Mouse (Mus musculus): ENCODE data around the gene Blnk. TPM values are rescaled to one million over a fixed set of nuclear protein-coding genes. Genes with fewer than 3 reads are reported as not detected.

Gene Blnk
- 4.9 and 5.4 TPM in 2 replicates for polyA plus RNA-seq (2015; fragmentation: Nextera tagmentation; extraction: Ambion mirVana)

DNA sequence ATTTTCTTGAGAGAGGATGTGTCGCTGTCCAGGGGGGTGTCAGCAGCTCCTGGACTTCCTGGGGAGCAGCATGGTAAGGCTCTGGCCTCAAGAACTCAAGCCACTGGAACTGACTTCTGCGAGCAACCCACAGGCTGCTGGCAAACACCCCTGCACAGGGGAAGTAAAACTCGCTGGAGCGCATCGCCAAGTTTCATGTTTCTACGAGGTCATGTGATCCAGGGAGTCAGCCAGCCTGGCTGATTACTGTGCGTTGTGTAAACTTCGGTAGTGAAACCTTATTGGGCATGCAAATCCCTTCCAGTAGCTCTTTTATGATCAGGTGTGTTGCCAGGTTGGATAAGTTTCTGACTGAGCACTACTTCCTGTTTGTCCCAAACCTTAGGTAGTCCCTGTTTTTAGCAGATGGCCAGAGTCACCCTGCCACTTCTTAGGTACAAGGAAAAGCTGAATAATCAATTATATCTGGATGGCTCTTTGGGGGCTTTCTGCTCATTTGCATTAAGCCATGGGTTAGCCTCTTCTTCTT, at the start of gene Blnk:
Gene Blnk (minus strand): TSS at position 479 of the 529 bp plus-strand sequence.
- 14% methylated on average over 8 of the region's 8 CpGs for WGBS (ENCODE audit: insufficient replicate concordance)
- Histone ChIP-seq H3K27ac (ENCODE audit: low read depth) (peak within 1 kb of the TSS; percentile 59), H3K4me1 (ENCODE audit: insufficient read depth) (peaks cover 5% of the 10 kb centered on the region), H3K4me2 (ENCODE audit: low read depth, low read length) (peak within 1 kb of the TSS; percentile 31), H3K9me3 (ENCODE audit: low read length) (no peaks in the 10 kb centered on the region), H3K27me3 (ENCODE audit: insufficient read depth, low read length) (no peaks in the 10 kb centered on the region), H3K4me3 (ENCODE audit: low read depth, low read length) (peak within 1 kb of the TSS; percentile 25), H3K9ac (replicated peaks) (peak within 1 kb of the TSS; percentile 16; the same call in 1 of the 2 replicates), H3K36me3 (replicated peaks; ENCODE audit: insufficient read depth, low read length) (no peaks in the 10 kb centered on the region)
- no peak for TF ChIP-seq EP300 (IDR thresholded peaks at IDR 0.05; ENCODE audit: low read depth)
- no peak for TF ChIP-seq CTCF (IDR thresholded peaks at IDR 0.05; ENCODE audit: low read depth)
- DNase-seq (peak; percentile 56), ATAC-seq (peak; percentile 55; the same call in 1 of the 2 replicates)

DNA sequence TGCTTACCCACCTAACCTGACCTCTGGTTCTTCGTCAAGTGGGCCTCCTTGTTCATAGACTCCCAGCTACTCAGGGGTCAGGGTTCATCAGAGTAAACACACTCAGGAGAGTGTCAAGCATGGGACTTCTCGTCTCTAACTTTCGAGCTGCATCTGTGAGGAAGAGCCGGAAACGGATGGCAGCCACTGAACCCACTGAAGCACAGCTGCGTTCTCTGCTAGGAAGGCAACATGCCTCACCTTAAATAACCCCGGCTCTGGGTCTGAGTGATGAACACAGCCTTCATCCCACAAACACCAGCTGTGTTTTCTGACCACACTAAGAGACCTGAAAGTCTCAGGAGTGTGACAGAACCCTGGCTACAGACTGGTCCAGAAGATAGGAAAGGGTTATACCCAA, 44.8 kb upstream of the Blnk start:
- DNase-seq (no peak), ATAC-seq (peak; percentile 36; the same call in 1 of the 2 replicates)
- no peak overlapping the region; the same call in 1 of the 2 replicates for H3K27ac ChIP-seq (ENCODE audit: low read depth)
- H3K4me1 ChIP-seq (ENCODE audit: insufficient read depth): no peaks in the 10 kb centered on the region; the same call in 1 of the 2 replicates
- TF ChIP-seq CTCF (IDR thresholded peaks at IDR 0.05; ENCODE audit: low read depth) (no peak), EP300 (IDR thresholded peaks at IDR 0.05; ENCODE audit: low read depth) (no peak)
- H3K4me2 ChIP-seq (ENCODE audit: low read depth, low read length): no peak overlapping the region
- no peak overlapping the region for H3K9ac ChIP-seq (replicated peaks)
- no peaks in the 10 kb centered on the region for H3K27me3 ChIP-seq (ENCODE audit: insufficient read depth, low read length)
- H3K9me3 ChIP-seq (ENCODE audit: low read length): no peaks in the 10 kb centered on the region
- H3K4me3 ChIP-seq (ENCODE audit: low read depth, low read length): no peak overlapping the region
- no peaks in the 10 kb centered on the region for H3K36me3 ChIP-seq (replicated peaks; ENCODE audit: insufficient read depth, low read length)
- WGBS (ENCODE audit: insufficient replicate concordance): 48% methylated on average over 7 of the region's 7 CpGs

- no peaks in the 10 kb centered on the region; the same call in 1 of the 2 replicates for H3K4me1 ChIP-seq (ENCODE audit: insufficient read depth)
- WGBS (ENCODE audit: insufficient replicate concordance): 24% methylated on average over 4 of the region's 4 CpGs
- no peaks in the 10 kb centered on the region for H3K36me3 ChIP-seq (replicated peaks; ENCODE audit: insufficient read depth, low read length)
- no peak overlapping the region for H3K4me3 ChIP-seq (ENCODE audit: low read depth, low read length)
- no peaks in the 10 kb centered on the region for H3K9me3 ChIP-seq (ENCODE audit: low read length)
- H3K27me3 ChIP-seq (ENCODE audit: insufficient read depth, low read length): no peaks in the 10 kb centered on the region
- DNase-seq (no peak), ATAC-seq (no peak)
- TF ChIP-seq EP300 (IDR thresholded peaks at IDR 0.05; ENCODE audit: low read depth) (no peak), CTCF (IDR thresholded peaks at IDR 0.05; ENCODE audit: low read depth) (no peak)
- no peak overlapping the region for H3K27ac ChIP-seq (ENCODE audit: low read depth)
- H3K9ac ChIP-seq (replicated peaks): no peak overlapping the region
- H3K4me2 ChIP-seq (ENCODE audit: low read depth, low read length): no peak overlapping the region
Observed at GRCm38 (mm10) chr19:41035809-41036551, 41.6 kb upstream of the Blnk start.

GRCm38 (mm10) chr19:41031869-41032268, 37.5 kb upstream of the Blnk start:
- H3K9ac ChIP-seq (replicated peaks): no peak overlapping the region
- no peaks in the 10 kb centered on the region for H3K27me3 ChIP-seq (ENCODE audit: insufficient read depth, low read length)
- 37% methylated on average over 6 of the region's 6 CpGs for WGBS (ENCODE audit: insufficient replicate concordance)
- TF ChIP-seq EP300 (IDR thresholded peaks at IDR 0.05; ENCODE audit: low read depth) (no peak), CTCF (IDR thresholded peaks at IDR 0.05; ENCODE audit: low read depth) (no peak)
- DNase-seq (no peak), ATAC-seq (no peak)
- H3K27ac ChIP-seq (ENCODE audit: low read depth): no peak overlapping the region
- no peak overlapping the region for H3K4me3 ChIP-seq (ENCODE audit: low read depth, low read length)
- no peak overlapping the region for H3K4me2 ChIP-seq (ENCODE audit: low read depth, low read length)
- H3K36me3 ChIP-seq (replicated peaks; ENCODE audit: insufficient read depth, low read length): no peaks in the 10 kb centered on the region
- no peaks in the 10 kb centered on the region for H3K9me3 ChIP-seq (ENCODE audit: low read length)
- no peaks in the 10 kb centered on the region; the same call in 1 of the 2 replicates for H3K4me1 ChIP-seq (ENCODE audit: insufficient read depth)

DNA sequence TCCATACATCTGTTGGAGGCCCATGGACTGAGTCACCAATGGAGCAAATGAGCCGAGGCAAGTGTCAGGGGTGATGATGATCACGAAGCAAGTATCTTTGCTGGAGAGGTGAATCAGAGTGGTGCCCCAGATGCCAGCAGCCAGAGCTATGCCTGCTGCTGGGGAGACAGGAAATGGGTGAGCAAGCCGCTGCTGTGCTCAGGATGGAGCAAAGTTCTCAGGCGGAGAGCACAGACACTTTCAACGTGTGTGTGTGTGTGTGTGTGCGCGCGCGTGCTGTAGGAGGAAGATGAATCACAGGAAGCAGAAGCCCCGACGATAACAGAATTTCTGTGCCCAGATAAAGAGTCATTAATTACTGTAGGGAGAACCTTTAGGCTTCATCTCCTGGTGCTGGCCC, 36.7 kb upstream of the Blnk start:
- 0 out of 2 replicates have a peak, but pooled peaks have one; percentile 8 for ATAC-seq

GRCm38 (mm10) chr19:41030161-41030560, 35.8 kb upstream of the Blnk start:
- DNase-seq (no peak), ATAC-seq (no peak)
- H3K9ac ChIP-seq (replicated peaks): no peak overlapping the region
- no peak overlapping the region for H3K27ac ChIP-seq (ENCODE audit: low read depth)
- WGBS (ENCODE audit: insufficient replicate concordance): 71% methylated on average over 6 of the region's 6 CpGs
- no peaks in the 10 kb centered on the region for H3K36me3 ChIP-seq (replicated peaks; ENCODE audit: insufficient read depth, low read length)
- no peak overlapping the region for H3K4me3 ChIP-seq (ENCODE audit: low read depth, low read length)
- H3K9me3 ChIP-seq (ENCODE audit: low read length): no peaks in the 10 kb centered on the region
- TF ChIP-seq CTCF (IDR thresholded peaks at IDR 0.05; ENCODE audit: low read depth): no peak
- TF ChIP-seq EP300 (IDR thresholded peaks at IDR 0.05; ENCODE audit: low read depth): no peak
- H3K4me2 ChIP-seq (ENCODE audit: low read depth, low read length): no peak overlapping the region
- no peaks in the 10 kb centered on the region for H3K27me3 ChIP-seq (ENCODE audit: insufficient read depth, low read length)
- H3K4me1 ChIP-seq (ENCODE audit: insufficient read depth): no peaks in the 10 kb centered on the region

More for the DNA sequence above, 36.7 kb upstream of the Blnk start:
- Histone ChIP-seq H3K27me3 (ENCODE audit: insufficient read depth, low read length) (no peaks in the 10 kb centered on the region), H3K4me1 (ENCODE audit: insufficient read depth) (no peaks in the 10 kb centered on the region; the same call in 1 of the 2 replicates), H3K27ac (ENCODE audit: low read depth) (no peak overlapping the region), H3K4me2 (ENCODE audit: low read depth, low read length) (no peak overlapping the region), H3K4me3 (ENCODE audit: low read depth, low read length) (no peak overlapping the region), H3K36me3 (replicated peaks; ENCODE audit: insufficient read depth, low read length) (no peaks in the 10 kb centered on the region), H3K9me3 (ENCODE audit: low read length) (no peaks in the 10 kb centered on the region), H3K9ac (replicated peaks) (no peak overlapping the region)
- WGBS (ENCODE audit: insufficient replicate concordance): 24% methylated on average over 11 of the region's 11 CpGs
- peak; percentile 39 for DNase-seq
- no peak for TF ChIP-seq EP300 (IDR thresholded peaks at IDR 0.05; ENCODE audit: low read depth)
- no peak for TF ChIP-seq CTCF (IDR thresholded peaks at IDR 0.05; ENCODE audit: low read depth)
